Mouse (Mus musculus) layer of hippocampus, postnatal 25 days (tissue): ENCODE data around the gene Sgcd. TPM values are rescaled to one million over a fixed set of nuclear protein-coding genes. Genes with fewer than 3 reads are reported as not detected.

ENCODE experiments used
- DNase-seq, 2 experiments: peaks; one replicate each; pipeline ENCODE4 v3.0.0; 2022; ENCODE audit warnings: mixed read lengths in 2 of 2, low spot score in 1 of 2; ENCODE audit errors: extremely low spot score in 1 of 2
- total RNA-seq, 2 experiments: library from RNA; stranded (reverse); gene quantifications; 2 replicates each; pipeline ENCODE4 v1.2.3; 2021

The Sgcd gene
- total RNA-seq, 2 experiments from 2014 or later, result 9.0 to 12.6 TPM

DNA sequence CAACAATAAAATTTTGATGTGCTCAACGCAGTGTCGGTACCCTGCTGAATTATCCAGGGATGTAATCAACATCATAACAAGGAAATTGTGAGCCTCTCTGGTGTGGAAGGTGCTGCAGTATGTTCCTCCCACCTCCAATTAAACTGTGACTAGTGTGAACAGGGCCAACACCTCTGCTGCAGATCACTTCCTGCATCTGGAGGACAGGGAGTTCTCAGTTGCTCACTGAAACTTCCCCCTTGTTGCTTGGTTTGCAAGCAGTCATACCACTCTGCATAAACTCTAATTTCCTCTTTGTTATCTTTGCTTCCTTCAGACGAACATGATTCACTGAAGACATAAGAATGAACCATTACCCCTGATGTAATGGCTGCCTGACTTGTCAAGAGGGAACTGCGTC, 925.1 kb downstream of the Sgcd start:
- no peak for DNase-seq

DNA sequence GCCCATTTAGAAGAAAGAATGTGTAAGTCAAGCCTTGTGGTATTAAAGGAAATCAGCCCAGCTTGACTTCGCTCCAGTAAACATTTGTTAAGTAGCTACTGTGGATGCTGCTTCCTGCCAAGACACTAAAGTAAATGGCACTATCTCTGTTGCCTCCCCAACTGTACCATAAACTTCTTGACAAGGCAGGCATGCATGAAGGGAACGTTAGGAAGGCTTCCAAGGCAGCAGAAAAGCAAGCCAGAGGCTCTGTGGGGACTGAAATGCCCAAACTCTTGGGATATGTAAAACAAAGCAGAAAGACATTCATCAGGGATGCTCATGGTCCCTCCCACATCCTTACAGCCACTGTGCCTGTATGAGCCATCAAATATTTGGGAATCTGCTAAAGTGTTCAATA, 938.4 kb downstream of the Sgcd start:
- no peak for DNase-seq

- no peak for DNase-seq
Measured at GRCm38 (mm10) chr11:47049756-47050155, 939.0 kb downstream of the Sgcd start.

- no peak for DNase-seq
Measured at GRCm38 (mm10) chr11:47032318-47032717, 956.5 kb downstream of the Sgcd start.

- DNase-seq, result no peak
Measured at GRCm38 (mm10) chr11:47020874-47021273, 967.9 kb downstream of the Sgcd start.

- no peak for DNase-seq
Measured at GRCm38 (mm10) chr11:47018139-47018538, 970.6 kb downstream of the Sgcd start.

- no peak for DNase-seq
Measured at GRCm38 (mm10) chr11:47015683-47016082, 973.1 kb downstream of the Sgcd start.

- DNase-seq, result no peak
Measured at GRCm38 (mm10) chr11:47014278-47014677, 974.5 kb downstream of the Sgcd start.

DNA sequence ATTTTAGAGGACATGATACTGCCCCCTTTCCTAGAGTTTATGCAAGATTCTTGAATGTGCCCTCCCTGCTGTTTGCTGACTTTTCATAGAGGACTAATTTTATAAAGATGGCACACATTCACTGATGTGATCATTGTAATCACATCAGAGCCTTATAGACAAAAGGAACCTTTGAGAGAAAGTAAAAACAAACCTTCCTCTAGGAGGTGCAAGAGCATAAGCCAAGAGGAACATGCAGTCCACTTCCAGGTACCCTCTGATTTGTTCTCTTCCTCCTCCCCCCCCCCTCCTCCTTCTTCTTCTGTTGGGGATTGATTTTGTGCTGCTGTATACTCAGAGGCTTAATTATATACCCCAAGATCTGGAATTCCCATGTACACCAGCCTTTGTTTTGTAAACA, 978.6 kb downstream of the Sgcd start:
- no peak for DNase-seq

DNA sequence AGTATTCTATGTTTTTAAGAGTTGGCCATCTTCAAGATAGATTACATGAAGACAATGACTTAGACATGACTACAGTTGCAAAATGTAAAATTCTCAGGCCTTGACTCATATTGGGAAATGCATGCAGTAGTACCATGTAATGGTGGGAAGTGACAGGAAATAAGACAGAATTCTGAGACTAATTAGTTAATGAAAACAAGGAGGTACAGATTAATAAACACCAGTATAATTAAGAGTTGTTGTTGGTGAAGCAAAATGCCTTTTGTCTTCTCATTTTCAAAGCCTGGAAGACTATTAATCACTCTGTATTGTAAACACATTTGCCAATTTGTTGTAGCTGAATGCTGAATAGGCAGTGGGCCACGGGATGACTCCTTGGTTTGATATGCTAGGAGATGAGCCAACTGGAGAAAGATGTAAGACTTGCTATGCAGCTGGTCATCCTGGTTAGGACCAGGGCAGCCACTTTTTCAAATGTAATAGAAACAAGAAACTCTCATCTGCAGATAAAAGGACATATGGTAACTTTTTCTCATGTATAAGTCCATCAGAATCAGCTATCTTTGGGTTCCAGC, 983.4 kb downstream of the Sgcd start:
- no peak for DNase-seq

- DNase-seq, result no peak
Measured at GRCm38 (mm10) chr11:46939311-46939710, 1049.5 kb downstream of the Sgcd start.

DNA sequence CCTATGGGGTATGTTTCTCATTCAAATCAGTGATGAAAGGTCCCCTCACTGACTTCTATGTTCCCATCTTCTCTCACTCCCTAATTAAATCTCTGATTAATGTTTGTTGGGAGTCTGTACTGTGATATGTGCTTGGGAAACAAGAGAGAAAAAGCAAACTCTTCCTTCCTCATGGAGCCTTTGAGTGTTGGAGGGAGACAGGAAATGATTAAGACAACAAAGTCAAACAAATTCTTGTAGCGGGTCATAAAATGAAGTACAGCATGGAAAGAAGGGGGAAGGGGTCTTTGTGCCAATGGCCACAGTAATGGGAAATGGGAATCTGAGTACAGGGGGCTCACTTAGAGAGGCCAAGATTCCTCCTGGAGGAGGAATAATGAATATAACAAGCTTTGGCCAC, 1063.8 kb downstream of the Sgcd start:
- no peak for DNase-seq

GRCm38 (mm10) chr11:46920244-46920643, 1068.5 kb downstream of the Sgcd start:
- DNase-seq, result no peak

DNA sequence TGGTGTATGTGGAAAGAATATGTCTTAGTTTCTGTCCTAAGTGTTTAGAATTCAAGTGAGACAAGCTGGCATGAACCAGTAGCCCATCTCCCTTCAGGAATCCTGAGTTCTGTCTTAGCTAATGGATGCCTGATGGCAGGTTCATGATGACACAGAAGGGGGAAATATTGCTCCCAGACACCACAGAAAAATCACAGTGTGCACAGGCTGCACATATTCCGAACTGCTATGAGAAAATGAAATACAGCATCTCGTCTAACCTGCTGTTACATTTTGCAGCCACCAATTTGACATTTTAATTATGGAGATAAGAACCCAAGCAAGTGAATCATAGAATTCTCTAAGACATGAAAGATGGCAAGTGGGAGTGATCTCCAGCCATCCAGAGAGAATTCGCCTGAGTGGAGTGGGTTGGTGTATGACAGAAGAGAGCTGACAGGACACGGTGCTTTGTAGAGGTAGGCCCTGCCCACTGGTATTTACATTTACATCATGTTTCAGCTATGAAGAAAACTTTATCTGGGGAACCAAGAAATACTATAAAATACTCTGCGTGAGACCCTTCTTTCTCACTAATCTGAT, 1076.0 kb downstream of the Sgcd start:
- DNase-seq, result no peak

- no peak for DNase-seq
Measured at GRCm38 (mm10) chr11:46904281-46904680, 1084.5 kb downstream of the Sgcd start.

GRCm38 (mm10) chr11:46889093-46889492, 1099.7 kb downstream of the Sgcd start:
- DNase-seq, result no peak

DNA sequence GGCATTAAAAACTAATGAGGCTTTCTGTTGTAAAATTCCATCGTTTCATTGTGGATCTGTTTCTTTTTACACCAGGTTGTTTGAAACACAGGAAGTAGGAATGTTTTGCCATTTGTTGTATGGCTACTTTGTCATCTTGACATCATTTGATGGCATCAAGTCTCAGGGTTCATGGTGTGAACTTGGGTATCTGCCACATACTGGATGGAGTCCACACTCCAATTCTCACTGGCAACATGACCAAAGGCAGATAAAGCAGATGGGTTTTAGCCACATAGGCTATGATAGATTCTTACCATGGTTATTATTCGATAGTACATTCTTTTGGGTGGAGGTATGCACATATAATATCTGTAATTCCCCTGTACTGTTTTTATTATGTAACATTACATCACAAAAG, 1106.3 kb downstream of the Sgcd start:
- DNase-seq, result no peak

GRCm38 (mm10) chr11:46875774-46876173, 1113.0 kb downstream of the Sgcd start:
- no peak for DNase-seq

GRCm38 (mm10) chr11:46868594-46868993, 1120.2 kb downstream of the Sgcd start:
- DNase-seq, result no peak

GRCm38 (mm10) chr11:46864809-46865208, 1124.0 kb downstream of the Sgcd start:
- DNase-seq, result peak in 1 of 2 experiments; percentile 11

- DNase-seq, result peak in 1 of 2 experiments; percentile 18
Measured at GRCm38 (mm10) chr11:46848221-46848971, 1140.4 kb downstream of the Sgcd start.

DNA sequence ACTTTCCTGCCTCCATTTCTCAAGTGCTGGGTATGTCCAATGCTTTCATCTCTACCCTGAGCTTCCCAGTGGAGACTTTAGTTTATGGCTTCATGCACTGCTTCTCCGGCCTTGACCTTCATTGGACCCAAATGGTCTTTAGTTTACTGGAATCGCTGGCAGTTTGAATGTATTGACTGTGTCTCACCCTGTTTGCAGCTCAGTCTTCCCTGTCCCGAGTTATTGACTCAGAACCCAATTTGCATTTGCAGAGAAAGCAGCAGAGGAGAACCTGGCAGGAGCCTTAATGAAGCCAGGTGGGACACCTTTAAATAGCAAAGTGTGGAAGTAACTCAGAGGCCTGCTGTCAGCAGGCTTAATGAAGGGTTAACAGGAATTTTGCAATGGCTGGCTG, 1140.9 kb downstream of the Sgcd start:
- no peak for DNase-seq
